Mouse (Mus musculus) CD4-positive helper T cell, adult 2 months (primary cell): ENCODE measurements at regions not wholly inside any gene's neighbourhood (a gene's known extent, or its start where the extent isn't known, plus 50 kb on each side); places are given as distances from the start of the nearest gene placed in this dataset.

Experiments used
- DNase-seq: peaks from one replicate; pipeline ENCODE4 v3.0.0-alpha.2; 2012; ENCODE audit warnings: low read depth, missing footprints, low spot score

DNA sequence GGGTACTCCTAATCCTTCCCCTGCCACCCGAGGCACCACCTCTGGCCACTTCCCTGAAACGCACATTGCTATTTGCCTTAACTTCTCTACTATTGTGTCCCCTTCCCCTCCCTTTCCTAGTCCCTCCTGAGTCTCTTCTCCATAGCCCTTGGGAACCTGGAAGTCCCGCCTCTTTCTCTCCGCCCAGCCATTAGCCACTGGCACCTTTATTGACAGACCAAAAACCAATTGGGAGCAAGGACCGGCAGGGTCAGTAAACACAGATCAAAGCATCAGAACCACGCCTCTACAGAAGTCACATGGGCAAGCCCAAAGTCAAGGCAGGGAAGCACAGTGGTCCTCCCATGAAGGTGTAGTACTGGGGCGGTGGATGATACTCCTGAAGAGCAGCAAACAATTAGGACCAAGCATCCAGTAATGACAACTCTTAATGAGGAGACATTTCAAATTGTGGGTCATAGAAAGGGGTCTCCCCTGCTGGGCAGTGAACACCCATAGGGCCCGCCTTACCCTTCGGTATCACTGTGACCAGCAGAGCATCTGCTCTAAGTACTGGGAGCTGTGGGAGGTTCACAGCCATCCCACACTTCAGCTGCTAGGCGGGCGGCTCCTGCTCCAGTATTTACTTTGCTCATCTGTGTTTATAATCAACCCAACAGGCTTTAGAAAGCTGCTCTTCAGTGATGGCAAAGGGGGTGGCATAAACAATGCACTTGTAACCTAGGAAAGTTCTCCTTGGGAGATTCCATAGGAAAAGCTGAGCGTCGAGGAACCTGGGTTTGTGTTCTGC, 226.5 kb upstream of the Mphosph6 start:
- no peak for DNase-seq

DNA sequence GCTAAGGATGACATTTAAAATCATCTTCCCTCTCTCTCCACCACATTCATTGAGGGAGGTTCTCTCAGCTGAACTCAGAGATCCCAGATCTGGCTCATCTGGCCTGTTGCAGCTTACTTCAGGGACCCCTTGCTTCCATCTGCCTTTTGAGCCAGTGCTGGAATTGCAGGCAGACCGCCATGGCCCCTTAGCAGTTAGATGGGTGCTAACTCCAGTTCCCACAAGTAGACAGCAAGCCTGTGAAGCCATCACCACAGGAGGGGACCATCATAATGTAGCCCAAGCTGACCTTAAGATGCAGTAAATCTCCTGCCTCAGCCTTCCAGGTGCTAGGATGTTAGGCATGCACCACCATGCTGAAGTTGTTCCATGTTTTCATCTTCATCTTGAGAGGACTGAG, 221.7 kb upstream of the Mphosph6 start:
- DNase-seq, result no peak

DNA sequence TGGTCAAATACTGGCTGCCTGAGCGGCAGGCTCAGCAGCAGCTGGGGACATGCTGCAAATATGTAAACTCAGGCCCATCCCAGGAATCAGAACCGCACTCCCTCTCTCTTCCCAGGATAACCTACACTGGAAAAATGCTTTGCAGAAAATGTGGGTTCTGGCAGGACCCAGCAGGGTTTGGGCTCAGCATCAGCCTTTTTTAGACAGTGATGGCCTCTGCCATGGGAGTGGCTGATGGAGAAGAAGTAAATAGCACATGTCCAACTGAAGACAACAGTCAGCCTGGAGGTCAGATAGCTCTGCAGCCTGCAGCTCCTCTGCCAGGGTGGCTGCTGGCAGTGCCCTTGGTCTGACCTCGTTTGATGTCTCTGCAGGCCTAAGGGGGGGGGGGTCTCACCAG, 220.2 kb upstream of the Mphosph6 start:
- DNase-seq, result no peak

DNA sequence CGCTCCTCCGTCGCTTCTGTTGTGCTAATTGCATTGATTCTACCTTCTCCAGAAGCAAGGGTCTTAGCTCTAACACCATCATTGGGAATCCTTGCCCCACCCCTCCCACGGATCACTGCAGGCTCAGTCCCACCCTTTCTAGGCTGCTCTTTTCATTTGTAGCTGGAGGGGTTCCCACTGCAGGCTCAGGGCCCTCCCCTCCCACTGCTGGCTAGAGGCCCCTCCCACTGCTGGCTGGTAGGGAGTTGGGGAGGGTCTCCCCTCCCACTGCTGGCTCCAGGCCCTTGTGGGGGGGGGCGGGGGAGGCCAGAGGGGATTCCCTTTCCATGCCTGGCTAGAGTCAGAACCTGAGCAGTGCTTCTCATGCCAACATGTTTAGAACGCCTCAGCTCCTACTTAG, 215.5 kb upstream of the Mphosph6 start:
- DNase-seq, result no peak

DNA sequence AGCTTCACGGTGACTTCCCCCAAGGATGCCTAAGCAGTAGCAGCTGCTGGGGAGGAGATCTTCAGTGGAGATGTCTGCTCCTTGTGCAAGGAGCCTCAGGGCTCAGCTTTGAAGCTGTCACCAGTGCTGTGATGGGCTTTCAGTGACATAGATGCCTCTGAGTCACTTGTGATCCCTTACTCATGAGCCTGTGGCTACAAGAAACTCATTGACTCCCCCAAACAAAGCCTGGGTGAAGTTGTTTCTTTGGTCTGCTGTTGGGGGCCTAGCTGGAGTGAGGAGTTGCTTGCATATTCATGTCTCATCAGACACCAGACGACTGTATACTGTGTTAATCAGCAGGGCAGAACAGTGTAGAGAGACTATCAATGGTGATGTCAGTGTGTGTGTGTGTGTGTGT, 203.4 kb upstream of the Mphosph6 start:
- DNase-seq, result no peak

DNA sequence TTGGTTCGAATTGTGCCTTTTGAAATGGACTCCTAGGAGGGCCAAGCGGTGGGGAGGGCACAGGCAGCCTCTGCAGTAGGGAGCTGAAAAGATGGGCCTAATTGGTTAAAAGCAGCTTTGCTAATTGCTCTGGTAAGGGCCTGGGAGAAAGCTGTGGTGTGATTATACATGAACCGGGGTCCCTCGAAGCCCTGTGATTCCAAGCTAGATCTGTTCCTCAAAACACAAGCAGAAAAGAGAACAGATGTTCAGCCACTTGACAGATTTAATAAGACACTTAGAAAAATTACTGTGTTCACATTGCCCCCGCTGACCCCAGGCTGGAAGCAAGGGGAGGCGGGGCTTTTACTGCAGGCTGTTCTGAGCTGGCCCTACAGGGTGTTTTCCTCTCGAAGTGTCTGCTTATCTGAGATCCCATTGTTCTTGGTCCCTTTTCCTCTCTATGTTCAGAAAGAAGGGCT, 202.7 kb upstream of the Mphosph6 start:
- no peak for DNase-seq

DNA sequence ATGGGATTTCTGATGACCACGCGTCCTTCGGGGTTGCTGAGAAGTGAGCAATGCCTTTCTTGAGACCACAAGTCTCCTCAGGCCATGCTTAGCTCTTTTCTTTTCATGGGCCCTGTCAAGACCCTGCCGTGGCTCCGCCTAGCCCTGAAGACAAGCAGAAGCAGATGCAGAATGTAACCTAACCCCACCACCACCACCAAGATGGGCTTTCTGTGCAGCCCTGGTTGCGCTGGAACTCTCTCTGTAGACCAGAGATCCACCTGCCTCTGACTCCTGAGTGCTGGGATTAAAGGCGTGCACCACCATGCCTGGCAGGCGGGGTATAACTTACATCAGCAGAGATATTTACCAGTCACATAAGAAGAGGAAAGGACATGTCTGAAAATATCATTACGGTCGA, 199.4 kb upstream of the Mphosph6 start:
- no peak for DNase-seq

DNA sequence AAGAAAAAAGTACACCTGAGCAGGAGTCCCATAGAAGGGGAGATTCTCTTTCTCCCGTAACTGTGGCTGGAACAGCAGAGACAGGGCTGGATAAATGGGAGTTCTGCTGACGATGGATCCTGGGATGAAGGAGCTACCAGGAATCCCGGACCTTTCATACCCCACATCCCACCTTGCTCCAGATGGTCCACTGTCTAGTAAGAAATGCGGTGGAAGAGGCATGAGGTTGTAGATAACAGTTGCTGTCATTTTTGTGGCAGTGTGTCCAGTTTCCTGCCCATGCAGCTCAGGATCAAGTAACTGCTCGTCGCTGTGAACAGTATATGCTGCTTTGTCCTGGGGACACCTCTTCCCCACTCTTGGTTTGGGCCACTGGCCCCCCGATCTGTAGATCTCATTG, 190.1 kb upstream of the Mphosph6 start:
- no peak for DNase-seq

DNA sequence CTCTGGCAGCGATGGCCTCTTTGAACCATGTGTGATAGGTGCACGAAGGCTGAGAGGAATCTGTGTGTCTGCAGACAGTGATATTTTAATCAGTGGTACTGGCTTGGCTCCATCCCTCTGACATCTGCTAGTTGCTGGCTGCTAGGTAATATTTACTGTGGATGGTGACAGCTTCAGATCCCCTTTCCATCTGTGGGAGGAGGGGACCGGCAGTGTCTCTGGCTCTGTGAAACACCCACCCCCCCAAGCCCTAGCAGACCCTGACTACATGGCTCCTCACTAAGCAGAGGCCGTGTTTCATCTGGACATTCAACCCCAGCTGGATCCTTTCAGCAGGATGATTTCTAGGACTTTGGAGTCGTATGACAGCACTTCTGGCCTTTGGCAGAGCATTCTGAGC, 187.0 kb upstream of the Mphosph6 start:
- DNase-seq, result no peak

DNA sequence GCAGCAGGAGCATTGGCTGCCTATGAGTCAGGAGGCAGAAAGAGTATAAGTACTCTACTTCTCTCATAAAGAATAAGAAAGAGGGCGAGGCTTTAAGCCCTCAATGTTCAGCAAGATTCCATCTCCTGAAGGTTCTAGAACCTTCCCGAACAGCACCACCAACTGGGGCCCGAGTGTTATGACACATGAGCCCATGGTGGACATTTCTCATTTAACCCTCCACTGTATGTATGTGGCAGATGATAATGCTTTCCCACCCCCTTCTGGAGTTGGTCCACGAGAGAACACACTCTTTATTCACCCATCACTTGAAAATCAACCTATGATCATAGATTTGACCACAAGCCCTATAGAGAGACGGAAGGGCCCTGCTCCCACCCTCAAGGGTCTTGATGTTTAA, 166.6 kb upstream of the Mphosph6 start:
- DNase-seq, result no peak

DNA sequence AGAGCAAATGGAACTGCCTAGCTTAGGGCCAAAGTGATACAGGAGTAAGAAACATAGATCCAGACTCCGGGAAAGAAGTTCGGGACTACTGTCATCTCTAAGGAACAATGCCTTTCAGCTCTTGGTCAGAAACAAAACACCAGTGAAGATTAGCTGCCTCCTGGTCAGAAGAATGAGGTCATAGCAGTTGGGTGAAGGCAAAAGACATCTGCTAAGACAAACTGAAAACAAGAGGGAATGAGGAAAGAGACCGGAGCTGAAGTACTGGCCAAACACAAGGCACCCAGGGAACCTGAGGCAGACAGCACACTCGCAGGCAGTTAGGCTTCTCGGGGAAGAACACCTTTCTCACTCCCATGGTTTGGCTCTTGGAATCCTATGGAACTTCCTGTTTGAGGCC, 164.8 kb upstream of the Mphosph6 start:
- DNase-seq, result no peak

DNA sequence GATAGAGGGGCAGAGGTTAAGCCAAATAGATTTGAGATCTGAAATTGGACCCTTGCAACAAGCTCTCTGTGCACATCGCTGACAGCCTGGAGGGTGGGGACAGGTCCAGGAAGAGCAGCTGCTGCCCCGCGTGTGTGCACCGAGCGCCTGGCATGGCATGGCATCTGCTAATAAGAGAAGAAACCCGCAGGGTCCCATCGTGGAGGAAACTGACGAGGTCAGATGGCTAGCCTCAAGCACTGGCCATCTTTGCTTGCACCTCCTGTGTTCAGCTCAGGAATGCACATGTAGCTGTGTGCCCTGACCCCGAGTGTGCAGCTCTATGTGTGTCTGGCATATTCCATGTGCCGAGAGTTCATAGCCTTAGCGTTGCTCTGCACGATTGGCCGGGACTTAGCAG, 161.7 kb upstream of the Mphosph6 start:
- DNase-seq, result no peak

DNA sequence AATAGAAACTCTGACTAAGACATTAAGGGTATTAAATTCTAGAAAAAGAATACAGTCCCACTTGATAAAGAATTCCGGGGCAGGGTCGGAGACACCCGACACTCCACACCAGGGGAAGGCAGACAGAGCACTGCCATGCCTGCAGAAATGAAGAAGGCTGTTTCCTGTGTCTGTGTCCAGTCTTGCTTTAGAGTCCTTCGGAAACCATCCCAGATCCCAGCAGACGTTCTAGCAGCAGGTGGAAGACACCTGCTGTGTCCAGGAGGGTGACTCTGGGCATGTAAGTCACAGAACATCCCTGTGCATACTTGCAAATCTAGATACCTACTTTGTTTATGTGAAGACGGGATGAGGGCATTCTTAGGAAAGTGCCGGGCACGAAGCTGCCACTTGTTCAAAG, 160.9 kb upstream of the Mphosph6 start:
- DNase-seq, result no peak

DNA sequence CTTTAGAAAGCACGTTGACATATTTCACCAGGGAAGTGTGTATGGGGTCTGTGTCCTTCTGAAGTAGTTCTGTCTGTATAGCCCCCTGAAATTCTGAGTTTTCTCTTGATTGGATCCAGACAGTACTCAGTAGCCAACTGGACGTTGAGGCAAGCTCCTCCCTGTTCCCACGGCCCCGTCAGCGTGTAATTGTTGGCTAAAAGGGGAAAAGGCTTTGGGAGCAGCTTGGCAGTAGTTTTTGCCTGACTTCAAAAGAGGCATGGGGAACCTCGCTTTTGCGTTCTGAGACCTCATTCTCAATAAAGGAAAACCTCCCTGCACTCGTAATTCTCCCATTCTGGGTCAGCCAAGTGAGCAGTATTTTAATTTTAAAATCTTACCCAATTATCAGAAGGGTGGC, 157.8 kb upstream of the Mphosph6 start:
- no peak for DNase-seq

DNA sequence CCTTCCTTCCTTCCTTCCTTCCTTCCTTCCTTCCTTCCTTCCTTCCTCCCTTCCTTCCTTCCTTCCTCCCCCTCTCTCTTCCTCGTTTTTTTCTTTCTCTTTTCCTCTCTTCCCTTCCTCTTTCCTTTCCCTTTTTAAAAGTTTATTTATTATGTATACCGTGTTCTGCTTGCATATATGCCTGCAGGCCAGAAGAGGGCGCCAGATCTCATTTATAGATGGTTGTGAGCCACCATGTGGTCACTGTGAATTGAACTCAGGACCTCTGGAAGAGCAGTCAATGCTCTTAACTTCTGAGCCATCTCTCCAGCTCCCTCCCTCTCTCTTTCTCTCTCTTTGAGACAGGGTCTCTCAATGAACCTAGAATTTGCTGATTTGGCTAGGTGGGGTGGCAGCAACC, 157.2 kb upstream of the Mphosph6 start:
- no peak for DNase-seq

DNA sequence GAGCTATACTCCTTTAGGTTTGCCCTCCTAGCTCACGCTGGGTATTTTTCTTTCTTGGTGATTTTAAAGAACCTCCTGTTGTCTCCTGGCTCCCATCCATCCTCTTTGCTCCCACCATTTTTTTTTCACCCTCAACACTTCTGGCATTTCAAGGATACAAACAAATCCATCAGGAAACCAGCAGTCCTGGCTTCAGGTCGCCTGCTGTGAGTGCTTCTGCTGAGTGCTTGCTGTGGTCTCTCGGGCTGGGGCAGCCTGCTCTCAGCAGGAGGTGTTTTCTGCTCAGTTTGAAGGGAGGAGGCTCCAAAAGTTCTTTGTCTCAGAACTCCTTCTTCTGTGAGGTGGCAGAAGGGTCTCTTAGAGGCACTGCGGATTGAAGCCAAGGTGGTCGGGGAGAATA, 149.9 kb upstream of the Mphosph6 start:
- DNase-seq, result no peak

DNA sequence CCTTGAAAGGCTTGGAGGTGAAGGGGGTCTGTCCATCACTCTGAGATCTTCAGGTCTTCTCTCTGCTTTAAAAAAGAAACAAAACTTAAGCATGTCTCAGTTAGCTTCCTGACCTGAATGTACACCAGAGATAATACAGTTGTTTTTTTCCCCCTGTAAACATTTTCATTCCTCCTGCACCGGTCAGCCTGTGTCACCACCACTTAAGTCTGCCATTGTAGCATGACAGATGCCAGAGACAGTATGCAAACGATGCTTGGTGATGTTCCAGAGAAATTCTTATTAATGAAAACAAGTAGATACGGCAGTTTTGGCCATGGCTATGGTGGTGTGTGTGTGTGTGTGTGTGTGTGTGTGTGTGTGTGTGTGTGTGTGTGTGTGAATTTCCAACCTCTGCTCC, 144.8 kb upstream of the Mphosph6 start:
- DNase-seq, result no peak

DNA sequence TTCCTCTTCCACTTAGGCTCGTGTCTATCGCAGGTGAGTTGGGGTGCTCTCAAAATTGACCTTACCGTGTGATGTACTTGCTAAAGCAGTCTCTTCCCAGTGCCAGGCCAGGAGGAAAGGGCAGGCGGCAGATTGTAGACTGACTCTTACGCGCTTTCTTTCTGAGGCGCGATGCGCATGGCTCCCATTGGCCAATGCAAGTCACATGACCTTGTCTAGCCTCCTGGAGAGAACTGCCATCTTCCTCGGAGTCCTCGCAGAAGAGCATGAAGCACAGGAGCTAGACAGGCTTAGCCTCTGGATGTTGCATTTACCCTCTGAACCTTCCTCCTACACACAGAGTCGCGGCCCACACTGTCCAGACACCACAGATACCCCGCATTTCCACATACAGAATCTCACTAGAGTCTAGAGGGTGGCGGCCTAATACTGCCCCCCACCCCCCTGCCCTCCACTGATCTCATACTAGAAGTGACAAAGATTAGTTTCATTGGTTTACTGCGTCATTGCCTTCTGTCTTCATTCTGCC, 132.9 kb upstream of the Mphosph6 start:
- DNase-seq, result no peak

DNA sequence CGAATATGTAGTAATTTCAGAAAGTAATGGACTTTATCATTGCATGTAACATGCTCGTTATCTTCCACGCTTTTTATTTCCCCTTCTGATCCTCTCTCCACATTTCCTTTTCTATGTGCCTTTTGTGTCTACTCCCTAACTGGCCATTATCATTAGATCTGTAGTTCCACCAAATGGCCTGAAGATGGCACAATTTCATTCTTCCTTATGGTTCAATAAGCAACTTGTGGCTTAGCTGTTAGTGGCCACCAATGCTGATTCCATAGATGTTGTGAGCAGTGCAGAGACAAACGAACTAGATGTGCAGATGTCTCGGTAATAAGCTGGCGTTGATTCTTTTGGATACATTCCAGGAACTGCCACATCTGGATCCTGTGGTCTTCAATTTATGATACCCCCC, 128.9 kb upstream of the Mphosph6 start:
- no peak for DNase-seq

DNA sequence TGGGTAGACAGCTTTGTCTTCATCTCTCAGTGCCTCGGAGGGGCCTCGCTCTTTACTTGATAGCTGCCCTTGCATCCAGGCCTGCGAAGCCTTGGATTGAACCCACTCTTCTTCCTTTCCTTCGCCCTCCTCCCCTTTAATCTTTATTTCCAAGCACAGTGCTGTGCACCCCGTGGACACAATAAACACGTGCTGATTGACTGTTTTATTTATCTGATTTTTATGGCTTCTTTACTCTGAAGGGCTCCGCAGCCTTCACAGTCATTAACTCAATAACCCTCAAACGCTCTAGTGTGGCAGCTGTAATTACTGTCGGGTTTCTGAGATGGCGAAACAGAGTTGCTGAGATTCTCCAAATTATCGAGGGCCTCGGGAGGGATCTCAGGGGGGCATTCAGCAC, 127.9 kb upstream of the Mphosph6 start:
- no peak for DNase-seq

DNA sequence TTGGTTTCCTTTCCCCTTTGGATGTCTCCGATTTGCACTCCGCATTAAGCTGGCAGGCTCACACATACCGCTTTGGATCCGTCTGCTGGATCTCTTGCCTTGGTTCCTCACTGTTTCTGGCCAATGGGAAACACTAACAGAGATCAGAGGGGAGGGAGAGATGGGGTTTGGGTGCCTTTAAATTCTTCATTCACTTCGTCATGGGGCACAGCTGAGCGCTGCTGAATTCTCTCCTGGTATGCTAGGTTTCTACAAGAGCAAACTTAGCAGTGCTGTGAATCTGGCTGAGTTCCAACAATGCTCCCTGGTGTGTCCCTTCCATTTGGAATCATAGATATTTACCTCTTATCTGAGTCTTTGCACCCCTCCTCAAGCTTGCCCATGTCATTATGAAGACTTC, 121.6 kb upstream of the Mphosph6 start:
- DNase-seq, result no peak

DNA sequence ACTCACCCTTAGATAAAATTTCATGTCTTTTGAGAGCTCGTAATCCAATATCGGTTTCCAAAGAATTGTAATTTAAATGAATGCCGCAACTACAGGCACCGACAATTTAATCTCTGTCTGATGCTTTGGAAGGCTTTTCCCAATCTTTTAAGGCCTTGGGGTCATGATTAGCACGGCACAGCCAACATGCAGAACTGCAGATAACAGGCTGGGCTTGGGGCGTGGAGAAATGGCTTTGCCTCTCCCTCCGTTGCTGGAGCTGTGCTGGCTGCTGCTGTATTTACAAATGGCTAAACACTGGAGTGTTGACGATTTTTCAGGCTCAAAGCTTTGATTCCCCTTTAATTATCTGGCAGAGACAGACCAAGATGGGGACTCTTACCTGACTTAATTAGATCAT, 101.3 kb upstream of the Mphosph6 start:
- no peak for DNase-seq

DNA sequence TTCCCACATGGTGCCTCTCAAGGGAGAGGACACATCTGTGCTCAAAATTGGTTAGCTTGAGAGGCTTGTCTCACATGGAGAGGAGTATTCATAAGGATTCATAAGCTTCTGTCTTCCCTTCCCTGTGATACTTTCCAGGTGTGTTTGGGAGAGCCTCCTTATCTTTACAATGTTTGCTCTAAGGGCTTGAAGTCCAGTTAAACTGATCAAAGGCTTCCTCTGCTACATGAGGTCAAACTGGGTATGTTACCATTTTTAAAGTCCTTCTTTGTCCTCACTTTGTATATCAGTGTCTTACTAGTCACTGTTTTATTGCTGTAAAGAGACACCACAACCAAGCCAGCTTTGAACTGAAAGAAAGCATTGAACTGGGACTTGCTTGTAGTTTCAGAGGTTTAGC, 98.1 kb upstream of the Mphosph6 start:
- no peak for DNase-seq

DNA sequence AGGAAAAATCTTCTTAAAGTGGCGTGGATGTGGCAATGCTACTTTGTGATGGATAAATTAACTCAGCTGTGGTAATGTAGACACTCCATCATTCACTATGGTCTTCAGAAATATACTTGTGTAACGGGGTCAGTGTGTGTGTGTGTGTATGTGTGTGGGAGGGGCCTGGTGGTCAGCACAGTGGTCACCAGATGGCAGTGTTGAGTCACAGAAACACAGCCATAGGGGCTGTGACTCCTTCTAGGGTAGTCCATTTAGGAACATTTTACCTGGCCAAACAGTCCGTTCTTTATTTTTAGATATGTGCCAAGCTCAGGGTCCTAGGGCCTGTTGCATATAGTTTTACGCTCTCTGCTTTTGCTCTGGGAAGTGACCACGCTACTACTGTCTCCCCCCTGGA, 96.3 kb upstream of the Mphosph6 start:
- DNase-seq, result no peak
